Mouse (Mus musculus): Measurements from ENCODE around the gene Map3k5. TPM values are rescaled to one million over a fixed set of nuclear protein-coding genes. Genes with fewer than 3 reads are reported as not detected.

The Map3k5 gene
- total and polyA plus RNA-seq, 3 experiments = 0.35 to 0.97 TPM; not detected in 1

- no peak overlapping the region for H3K27ac ChIP-seq (ENCODE audit: control insufficient read depth, low read depth, low read length)
- TF ChIP-seq KAT2A (conservative IDR thresholded peaks at IDR 0.05; ENCODE audit: low read depth, low read length) = no peak
- no peak for TF ChIP-seq RAD21 (IDR thresholded peaks at IDR 0.05; ENCODE audit: low read depth, low read length)
- no peak for TF ChIP-seq USF1 (IDR thresholded peaks at IDR 0.05; ENCODE audit: low read depth, low read length)
- no peak for TF ChIP-seq E2F4 (IDR thresholded peaks at IDR 0.05; ENCODE audit: borderline replicate concordance, low read depth, low read length)
- TF ChIP-seq MXI1 (IDR thresholded peaks at IDR 0.05; ENCODE audit: low read depth, low read length) = no peak
- TF ChIP-seq MAFK (IDR thresholded peaks at IDR 0.05; ENCODE audit: borderline replicate concordance, low read depth, low read length) = no peak
- TF ChIP-seq USF2 (IDR thresholded peaks at IDR 0.05; ENCODE audit: borderline replicate concordance in 1 of 2, insufficient read depth in 1 of 2, low read depth in 1 of 2, low read length in 2 of 2) = no peak
- no peak for TF ChIP-seq BHLHE40 (IDR thresholded peaks at IDR 0.05; ENCODE audit: borderline replicate concordance, low read depth, low read length)
- TF ChIP-seq UBTF (IDR thresholded peaks at IDR 0.05; ENCODE audit: borderline replicate concordance, insufficient read depth, low read depth, low read length) = no peak
- TF ChIP-seq ZNF384 (IDR thresholded peaks at IDR 0.05; ENCODE audit: low read depth, low read length) = no peak
- TF ChIP-seq POLR2AphosphoS5 (IDR thresholded peaks at IDR 0.05; ENCODE audit: borderline replicate concordance, low read depth, low read length) = no peak
- DNase-seq (ENCODE audit: low read depth, low spot score) = peak; percentile 16
- no peaks in the 10 kb centered on the region for H3K9me3 ChIP-seq (replicated peaks; ENCODE audit: insufficient read depth, low read length)
- H3K36me3 ChIP-seq (ENCODE audit: control insufficient read depth in 1 of 2, insufficient read depth in 2 of 2, low read length in 2 of 2) = peaks cover 0 to 13% of the 10 kb centered on the region in 2 experiments; a peak in 2 of 4 replicates
- no peak overlapping the region for H3K4me3 ChIP-seq (ENCODE audit: control insufficient read depth in 1 of 2, insufficient read depth in 1 of 2, low read depth in 2 of 2, low read length in 2 of 2)
- no peak overlapping the region for H3K9ac ChIP-seq (ENCODE audit: control insufficient read depth, low read depth, low read length, poor library complexity, severe bottlenecking)
- H3K79me2 ChIP-seq (ENCODE audit: control insufficient read depth, insufficient read depth, low read length, poor library complexity) = no peaks in the 10 kb centered on the region
- H3K27me3 ChIP-seq (ENCODE audit: control insufficient read depth in 1 of 2, insufficient read depth in 2 of 2, low read length in 2 of 2) = peaks cover 0 to under 1% of the 10 kb centered on the region in 2 experiments; a peak in 3 of 4 replicates
- peaks cover 2 to 23% of the 10 kb centered on the region in 2 experiments for H3K4me1 ChIP-seq (ENCODE audit: control insufficient read depth in 1 of 2, insufficient read depth in 2 of 2, low read length in 2 of 2)
Measured at GRCm38 (mm10) chr10:19941063-19941462, 6.8 kb downstream of the Map3k5 start.

- no peaks in the 10 kb centered on the region for H3K79me2 ChIP-seq (ENCODE audit: control insufficient read depth, insufficient read depth, low read length, poor library complexity)
- no peak for TF ChIP-seq NELFE (IDR thresholded peaks at IDR 0.05; ENCODE audit: low read depth, low read length)
- TF ChIP-seq POLR2AphosphoS2 (IDR thresholded peaks at IDR 0.05; ENCODE audit: low read length) = no peak
- no peak for DNase-seq (ENCODE audit: low read depth, low spot score)
- H3K9ac ChIP-seq (ENCODE audit: control insufficient read depth, low read depth, low read length, poor library complexity, severe bottlenecking) = no peak overlapping the region
- no peaks in the 10 kb centered on the region; a peak in 3 of 4 replicates for H3K27me3 ChIP-seq (ENCODE audit: control insufficient read depth in 1 of 2, insufficient read depth in 2 of 2, low read length in 2 of 2)
- H3K36me3 ChIP-seq (ENCODE audit: control insufficient read depth in 1 of 2, insufficient read depth in 2 of 2, low read length in 2 of 2) = peaks cover 0 to 13% of the 10 kb centered on the region in 2 experiments; a peak in 2 of 4 replicates
- peaks cover 2 to 23% of the 10 kb centered on the region in 2 experiments for H3K4me1 ChIP-seq (ENCODE audit: control insufficient read depth in 1 of 2, insufficient read depth in 2 of 2, low read length in 2 of 2)
- no peak overlapping the region for H3K27ac ChIP-seq (ENCODE audit: control insufficient read depth, low read depth, low read length)
- no peaks in the 10 kb centered on the region for H3K9me3 ChIP-seq (replicated peaks; ENCODE audit: insufficient read depth, low read length)
- no peak overlapping the region for H3K4me3 ChIP-seq (ENCODE audit: control insufficient read depth in 1 of 2, insufficient read depth in 1 of 2, low read depth in 2 of 2, low read length in 2 of 2)
Measured at GRCm38 (mm10) chr10:19941914-19942313, 7.6 kb downstream of the Map3k5 start.

- Histone ChIP-seq H3K36me3 (ENCODE audit: control insufficient read depth in 1 of 2, insufficient read depth in 2 of 2, low read length in 2 of 2) (peaks cover 0 to 13% of the 10 kb centered on the region in 2 experiments; a peak in 2 of 4 replicates), H3K27me3 (ENCODE audit: control insufficient read depth in 1 of 2, insufficient read depth in 2 of 2, low read length in 2 of 2) (no peaks in the 10 kb centered on the region; a peak in 2 of 4 replicates), H3K27ac (ENCODE audit: control insufficient read depth, low read depth, low read length) (no peak overlapping the region), H3K79me2 (ENCODE audit: control insufficient read depth, insufficient read depth, low read length, poor library complexity) (no peaks in the 10 kb centered on the region), H3K4me1 (ENCODE audit: control insufficient read depth in 1 of 2, insufficient read depth in 2 of 2, low read length in 2 of 2) (peaks cover 2 to 23% of the 10 kb centered on the region in 2 experiments), H3K4me3 (ENCODE audit: control insufficient read depth in 1 of 2, insufficient read depth in 1 of 2, low read depth in 2 of 2, low read length in 2 of 2) (no peak overlapping the region), H3K9me3 (replicated peaks; ENCODE audit: insufficient read depth, low read length) (no peaks in the 10 kb centered on the region), H3K9ac (ENCODE audit: control insufficient read depth, low read depth, low read length, poor library complexity, severe bottlenecking) (no peak overlapping the region)
- no peak for DNase-seq (ENCODE audit: low read depth, low spot score)
- TF ChIP-seq CHD2 (IDR thresholded peaks at IDR 0.05; ENCODE audit: low read length) (no peak), JUND (IDR thresholded peaks at IDR 0.05; ENCODE audit: low read depth, low read length) (no peak), CHD1 (IDR thresholded peaks at IDR 0.05; ENCODE audit: low read depth, low read length) (no peak), POLR2AphosphoS2 (IDR thresholded peaks at IDR 0.05; ENCODE audit: low read length) (no peak), SMC3 (IDR thresholded peaks at IDR 0.05; ENCODE audit: low read depth, low read length) (no peak)
Measured at GRCm38 (mm10) chr10:19942621-19943020, 8.3 kb downstream of the Map3k5 start.
